Mouse (Mus musculus): ENCODE results near the gene Cyp2j8. TPM values are rescaled to one million over a fixed set of nuclear protein-coding genes. Genes with fewer than 3 reads are reported as not detected.
A peak's percentile ranks its signal among the peaks of the same experiment; 100 is the strongest.
"Not testable (repeated sequence)": the region's sequence is repeated elsewhere in the genome, so short reads cannot be mapped to it uniquely, and the experiment has no call there.

The Cyp2j8 gene
- under 1 TPM in 1 of 4 experiments, not detected in 3; 0.22 TPM for total RNA-seq (2022)

- DNase-seq, result no peak
Measured at GRCm38 (mm10) chr4:96507286-96507685, at the start of gene Cyp2j8. Gene Cyp2j8, minus strand, starts transcription at chr4:96507386.

- DNase-seq, result peak; percentile 18
Measured at GRCm38 (mm10) chr4:96553133-96553819, 46.1 kb upstream of the Cyp2j8 start, which contains the start of gene Cyp2j6. Gene Cyp2j6, minus strand, starts transcription at chr4:96553661.

GRCm38 (mm10) chr4:96551619-96552018 is 44.4 kb upstream of the Cyp2j8 start:
- no peak for DNase-seq

GRCm38 (mm10) chr4:96545976-96546375 is 38.8 kb upstream of the Cyp2j8 start:
- DNase-seq, result no peak

GRCm38 (mm10) chr4:96525772-96526171 is 18.6 kb upstream of the Cyp2j8 start:
- DNase-seq, result no peak

GRCm38 (mm10) chr4:96522256-96522655 is 15.1 kb upstream of the Cyp2j8 start:
- peak; percentile 3 for DNase-seq

- DNase-seq, result no peak
Measured at GRCm38 (mm10) chr4:96510083-96510482, 2.9 kb upstream of the Cyp2j8 start.

GRCm38 (mm10) chr4:96463311-96464060 is 43.7 kb downstream of the Cyp2j8 start:
- not testable (repeated sequence) for DNase-seq

Other genes with a start within 250 kb of the Cyp2j8 start
- not detected for gene Cyp2j11, start 158.7 kb downstream of the Cyp2j8 start, total RNA-seq (2022)
- gene Cyp2j6, start 46.3 kb upstream of the Cyp2j8 start, total RNA-seq (2022), result 1 to 10 TPM; 3.8 to 6.5 (median 5.0) TPM
- 1 to 10 TPM; 1.1 to 3.0 (median 1.5) TPM for gene Cyp2j9, start 84.2 kb upstream of the Cyp2j8 start, total RNA-seq (2022)
- gene Cyp2j5, start 156.8 kb upstream of the Cyp2j8 start, total RNA-seq (2022), result under 1 TPM in 2 of 4 experiments, not detected in 2; 0.09 to 0.16 TPM